Mouse (Mus musculus): ENCODE data around the gene Krtap3-3.

DNA sequence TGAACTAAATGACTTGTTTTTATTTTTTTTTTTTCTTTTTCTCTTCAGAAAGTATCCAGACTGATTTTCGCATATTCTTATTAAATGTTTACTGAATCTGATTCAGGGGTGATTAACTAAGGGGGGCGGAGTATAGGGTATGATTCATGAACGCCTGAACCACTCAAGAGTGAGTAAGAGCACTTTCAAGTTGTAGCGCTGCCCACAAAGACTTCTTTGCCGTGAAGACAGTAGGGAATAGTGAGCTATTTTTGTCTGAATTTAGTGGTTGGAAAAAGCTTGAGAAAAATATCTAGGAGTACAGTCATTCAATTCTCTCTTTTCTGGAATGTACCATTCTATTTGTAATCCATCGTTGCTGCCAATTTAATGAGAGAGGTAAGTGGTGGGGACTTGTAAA is 30.9 kb upstream of the Krtap3-3 start:
- TF ChIP-seq CTCF (IDR thresholded peaks at IDR 0.05; ENCODE audit: low read depth, low read length) (no peak), GATA1 (IDR thresholded peaks at IDR 0.05; ENCODE audit: borderline replicate concordance, low read length) (no peak), POLR2AphosphoS5 (IDR thresholded peaks at IDR 0.05; ENCODE audit: insufficient replicate concordance, low read depth, low read length) (no peak)

Measured in G1E (cell line).